Mouse (Mus musculus): ENCODE measurements at regions not wholly inside any gene's neighbourhood (a gene's known extent, or its start where the extent isn't known, plus 50 kb on each side); places are given as distances from the start of the nearest gene placed in this dataset.

DNA sequence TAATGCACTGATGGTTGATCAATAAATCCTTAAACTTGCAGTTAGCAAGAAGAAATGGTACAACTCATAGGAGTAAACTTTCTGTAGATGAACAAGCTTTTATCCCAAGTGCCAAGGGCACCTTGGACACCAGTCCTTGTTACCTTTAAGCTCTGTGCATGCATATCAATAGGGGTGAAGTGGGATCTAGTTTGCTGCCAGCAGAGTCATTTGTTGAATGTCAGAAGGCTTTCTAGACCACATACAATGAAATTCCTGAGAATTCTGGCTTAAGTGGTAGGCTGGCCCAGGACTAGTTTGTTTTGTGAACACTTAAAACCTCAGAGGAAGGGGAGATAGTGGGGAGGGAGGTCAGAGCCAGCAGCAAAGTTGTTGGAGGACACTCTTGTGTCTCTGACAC lies 437.9 kb upstream of the 4930412O13Rik start:
- TF ChIP-seq POLR2AphosphoS2 (IDR thresholded peaks at IDR 0.05; ENCODE audit: low read depth, low read length) (no peak), POLR2A (IDR thresholded peaks at IDR 0.05; ENCODE audit: low read depth, low read length) (no peak), MEF2A (IDR thresholded peaks at IDR 0.05; ENCODE audit: borderline replicate concordance, low read depth, low read length) (no peak)
